Mouse (Mus musculus): ENCODE data around the gene S100a4. TPM values are rescaled to one million over a fixed set of nuclear protein-coding genes. Genes with fewer than 3 reads are reported as not detected.

The S100a4 gene
- polyA plus RNA-seq, 1 experiment from 2014 or later, result 44.0 TPM

DNA sequence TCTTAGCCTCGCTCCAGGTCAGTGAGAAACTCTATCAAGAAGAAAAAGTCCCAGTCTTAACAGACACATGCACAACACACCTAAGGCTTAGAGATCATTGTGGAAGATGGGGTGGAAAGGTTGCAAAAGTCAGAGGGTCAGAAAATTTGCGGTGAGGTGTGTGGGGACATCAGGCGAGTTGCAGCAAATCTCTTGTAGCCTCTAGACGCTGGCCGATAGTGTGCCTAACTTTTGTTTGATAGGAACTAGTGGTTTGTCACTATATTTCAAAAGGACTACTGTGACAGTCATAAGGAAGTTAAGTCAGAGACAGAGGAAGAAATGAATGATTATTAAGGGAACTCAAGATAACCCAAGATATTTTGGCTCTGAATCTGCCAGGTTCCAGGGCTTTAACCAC is 23.8 kb downstream of the S100a4 start:
- DNase-seq (ENCODE audit: low read depth, low spot score) (no peak), ATAC-seq (no peak)
- CTCF ChIA-PET, result interaction anchor here (1.2 to 9.6 kb wide), 9 partner anchors 9 to 137 kb away, joined by 3 to 76 read pairs (median 5); partner anchors contain the start of genes S100a14 and Snapin
- TF ChIP-seq CTCF (IDR thresholded peaks at IDR 0.05), result no peak
- POLR2A ChIA-PET, result interaction anchor here (0.6 to 1.3 kb wide), 4 partner anchors 12 to 152 kb away, joined by 3 to 5 read pairs (median 4); partner anchors contain the start of gene Ilf2
- no peaks in the 10 kb centered on the region for H3K27me3 ChIP-seq
- in situ Hi-C loops (cut with MboI; ENCODE audit: low pct_unique_long_range_greater_than_20kb), result no loop called here

DNA sequence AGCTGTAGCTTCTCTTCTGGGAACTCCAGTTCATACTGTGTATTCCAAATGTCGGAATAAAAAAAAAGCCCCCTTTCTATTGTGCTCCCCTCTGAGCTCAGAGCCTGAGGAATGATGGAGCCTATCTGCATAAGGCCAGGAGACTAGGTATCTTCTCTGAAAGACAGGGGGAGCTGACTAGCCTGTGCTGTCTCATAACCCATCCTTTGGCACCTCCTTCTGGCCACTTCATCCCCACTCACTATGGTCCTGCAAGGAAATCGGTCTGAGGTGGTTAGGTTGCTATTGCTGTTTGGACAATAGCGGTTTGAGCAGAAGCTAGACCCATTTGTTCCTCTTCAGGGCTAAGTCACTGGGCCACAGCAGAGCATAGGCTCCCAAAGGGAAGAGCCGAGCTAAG is 24.2 kb downstream of the S100a4 start:
- no peak for DNase-seq (ENCODE audit: low read depth, low spot score)
- ATAC-seq, result peak; percentile 17
- peak; percentile 62 for TF ChIP-seq CTCF (IDR thresholded peaks at IDR 0.05)
- CTCF ChIA-PET, result interaction anchor here (0.8 to 9.6 kb wide), 11 partner anchors 10 to 137 kb away, joined by 3 to 76 read pairs (median 5); partner anchors contain the start of genes S100a14 and Snapin
- POLR2A ChIA-PET, result interaction anchor here (0.5 to 1.3 kb wide), 8 partner anchors 10 to 152 kb away, joined by 3 to 7 read pairs (median 4); partner anchors contain the start of gene Ilf2
- H3K27me3 ChIP-seq, result no peaks in the 10 kb centered on the region
- in situ Hi-C loops (cut with MboI; ENCODE audit: low pct_unique_long_range_greater_than_20kb), result no loop called here

DNA sequence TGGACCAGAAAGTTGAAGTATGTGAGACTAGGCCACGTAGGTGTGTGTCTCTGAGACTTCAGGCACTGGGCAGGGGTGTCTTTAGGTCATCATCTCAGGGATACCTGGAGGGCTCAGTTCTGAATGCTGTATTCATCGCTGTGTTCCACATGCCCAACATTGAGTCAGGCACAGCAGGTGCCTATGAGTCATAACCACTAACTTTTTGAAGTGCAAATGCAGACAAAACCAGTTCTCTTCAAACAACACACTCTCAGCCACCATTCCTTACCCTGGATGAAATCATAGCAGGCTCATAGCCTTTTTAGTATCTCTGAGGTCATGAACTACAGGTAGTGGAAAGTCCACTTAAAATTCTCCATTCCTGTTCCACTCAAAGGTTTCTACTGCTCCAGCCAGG is 25.7 kb downstream of the S100a4 start:
- H3K27me3 ChIP-seq, result no peaks in the 10 kb centered on the region
- DNase-seq (ENCODE audit: low read depth, low spot score) (peak; percentile 93), ATAC-seq (peak; percentile 82)
- TF ChIP-seq CTCF (IDR thresholded peaks at IDR 0.05), result no peak
- in situ Hi-C loops (cut with MboI; ENCODE audit: low pct_unique_long_range_greater_than_20kb), result no loop called here
- ChIA-PET CTCF (interaction anchor here (1.6 to 9.6 kb wide), 3 partner anchors 11 to 80 kb away, joined by 5 to 76 read pairs (median 7); no protein-coding TSS in a partner anchor), POLR2A (no interaction called here)

DNA sequence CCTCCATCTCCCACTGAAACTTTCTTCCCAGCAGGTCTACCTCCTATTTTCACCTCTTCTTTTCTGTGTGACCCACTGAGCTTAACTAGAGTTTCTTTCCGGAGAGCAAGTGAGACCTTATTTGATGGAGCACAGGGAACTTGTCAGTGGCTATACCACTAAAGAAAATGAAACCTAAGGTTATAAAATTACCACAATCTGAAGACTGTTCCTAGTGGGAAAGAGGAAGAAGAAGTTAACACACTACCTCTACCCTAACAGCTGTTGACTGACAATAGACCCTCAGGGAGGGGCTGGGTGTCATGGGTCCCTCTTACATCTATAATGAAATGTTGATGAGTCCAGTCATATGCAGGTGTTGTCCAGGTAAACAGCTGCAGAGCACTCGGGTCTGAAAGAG is 28.4 kb downstream of the S100a4 start:
- in situ Hi-C loops (cut with MboI; ENCODE audit: low pct_unique_long_range_greater_than_20kb), result no loop called here
- ChIA-PET CTCF (interaction anchor here (1.4 to 9.6 kb wide), 9 partner anchors 7 to 156 kb away, joined by 3 to 76 read pairs (median 7); partner anchors contain the start of genes Ilf2 and S100a7a), POLR2A (no interaction called here)
- ATAC-seq (no peak), DNase-seq (ENCODE audit: low read depth, low spot score) (no peak)
- TF ChIP-seq CTCF (IDR thresholded peaks at IDR 0.05), result no peak
- H3K27me3 ChIP-seq, result no peaks in the 10 kb centered on the region

DNA sequence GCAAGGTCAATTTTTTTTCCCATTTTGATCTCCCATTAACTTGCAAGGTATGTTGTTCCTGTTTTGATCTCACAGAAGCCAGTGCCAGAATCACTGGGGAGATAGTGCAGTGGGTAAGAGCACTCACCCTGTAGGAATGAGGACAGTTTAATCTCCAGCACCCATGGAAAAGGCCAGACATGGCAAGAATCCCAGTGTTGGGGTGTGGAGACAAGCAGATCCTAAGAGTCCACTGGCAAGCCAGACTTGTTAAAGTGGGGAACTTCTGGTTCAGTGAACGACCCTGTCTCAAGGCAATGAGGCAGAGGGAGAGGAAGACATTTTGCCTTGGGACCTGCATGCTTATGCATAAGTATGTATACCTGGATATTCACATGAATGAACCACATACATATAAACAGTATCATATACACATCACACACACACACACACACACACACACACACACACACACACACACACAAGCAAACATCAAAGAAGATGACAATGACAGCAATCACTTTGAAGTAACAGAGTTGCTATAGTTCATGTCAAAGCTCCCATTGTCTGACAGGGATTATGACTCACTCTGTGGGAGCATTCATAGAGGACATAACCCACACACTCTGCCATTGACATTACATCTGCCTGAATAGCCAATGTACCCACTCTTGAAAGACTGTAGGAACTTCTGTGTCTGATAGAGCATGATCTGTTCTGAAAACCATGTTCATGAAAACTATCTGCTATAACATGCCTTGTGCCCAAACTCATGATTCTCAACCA is 35.1 kb downstream of the S100a4 start:
- DNase-seq (ENCODE audit: low read depth, low spot score) (no peak), ATAC-seq (no peak)
- in situ Hi-C loops (cut with MboI; ENCODE audit: low pct_unique_long_range_greater_than_20kb), result no loop called here
- POLR2A ChIA-PET, result no interaction called here
- CTCF ChIA-PET, result interaction anchor here (0.9 to 2.1 kb wide), 8 partner anchors 7 to 137 kb away, joined by 3 to 6 read pairs (median 4); partner anchors contain the start of gene S100a7a
- no peak for TF ChIP-seq CTCF (IDR thresholded peaks at IDR 0.05)
- H3K27me3 ChIP-seq, result no peaks in the 10 kb centered on the region

DNA sequence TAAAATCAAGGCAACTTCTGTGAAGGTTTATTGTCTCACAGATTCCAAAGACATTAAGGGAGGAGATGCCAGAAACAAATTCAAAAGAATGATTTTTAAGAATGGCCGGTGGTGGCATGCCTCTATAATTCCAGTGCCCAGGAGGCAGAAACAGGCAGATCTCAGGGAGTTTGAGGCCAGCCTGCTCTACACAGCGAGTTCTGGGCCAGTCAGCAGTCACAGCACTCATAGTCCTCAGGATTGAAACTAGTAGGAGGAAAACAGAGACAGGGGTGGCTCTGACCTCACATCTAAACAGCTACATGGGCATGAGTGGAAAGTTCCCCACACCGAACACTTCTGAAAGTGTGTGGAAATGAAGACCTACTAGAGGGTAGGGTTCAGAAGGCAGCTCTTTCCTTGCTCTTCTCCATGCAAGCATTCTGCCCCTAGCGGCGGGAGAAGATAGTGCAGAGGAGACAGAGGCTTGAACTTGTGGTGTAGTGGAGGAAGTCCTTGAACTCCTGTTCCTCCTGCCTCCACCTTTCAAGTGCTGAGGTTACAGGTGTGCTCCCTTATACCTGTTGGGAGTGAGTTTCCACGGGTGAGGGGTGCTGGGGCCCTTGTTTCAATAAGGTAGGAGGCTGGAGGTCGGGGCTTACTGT is 36.1 kb downstream of the S100a4 start:
- H3K27me3 ChIP-seq, result no peaks in the 10 kb centered on the region
- DNase-seq (ENCODE audit: low read depth, low spot score) (no peak), ATAC-seq (no peak)
- ChIA-PET CTCF (interaction anchor here (0.9 to 3.6 kb wide), 10 partner anchors 8 to 137 kb away, joined by 3 to 21 read pairs (median 4); partner anchors contain the start of gene S100a7a), POLR2A (interaction anchor here (0.6 kb wide), 1 partner anchor 164 kb away, joined by 5 read pairs; no protein-coding TSS in a partner anchor)
- in situ Hi-C loops (cut with MboI; ENCODE audit: low pct_unique_long_range_greater_than_20kb), result no loop called here
- peak; percentile 78 for TF ChIP-seq CTCF (IDR thresholded peaks at IDR 0.05)

DNA sequence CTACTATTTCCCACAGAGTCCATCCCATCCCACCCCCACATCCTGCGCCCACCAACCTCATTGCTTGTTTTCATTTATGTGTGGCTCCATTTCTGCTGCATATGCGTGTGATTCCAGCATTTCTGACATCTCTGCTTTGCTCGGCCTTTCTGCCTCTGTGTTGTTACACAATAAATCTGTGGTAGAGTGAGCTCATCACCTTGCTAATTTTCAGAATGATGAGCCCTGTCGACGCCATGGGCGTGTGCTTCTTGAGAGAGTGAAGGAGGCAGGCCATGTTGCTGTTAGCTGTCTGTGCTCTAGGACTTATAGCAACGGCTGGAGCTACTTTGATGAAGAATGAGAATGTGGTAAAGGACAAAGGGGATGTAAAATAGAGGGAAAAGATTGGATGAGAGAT is 37.4 kb downstream of the S100a4 start:
- in situ Hi-C loops (cut with MboI; ENCODE audit: low pct_unique_long_range_greater_than_20kb), result no loop called here
- TF ChIP-seq CTCF (IDR thresholded peaks at IDR 0.05), result no peak
- ChIA-PET POLR2A (no interaction called here), CTCF (interaction anchor here (0.8 to 3.9 kb wide), 9 partner anchors 10 to 139 kb away, joined by 3 to 21 read pairs (median 6); partner anchors contain the start of gene S100a7a)
- H3K27me3 ChIP-seq, result no peaks in the 10 kb centered on the region
- ATAC-seq (no peak), DNase-seq (ENCODE audit: low read depth, low spot score) (no peak)

DNA sequence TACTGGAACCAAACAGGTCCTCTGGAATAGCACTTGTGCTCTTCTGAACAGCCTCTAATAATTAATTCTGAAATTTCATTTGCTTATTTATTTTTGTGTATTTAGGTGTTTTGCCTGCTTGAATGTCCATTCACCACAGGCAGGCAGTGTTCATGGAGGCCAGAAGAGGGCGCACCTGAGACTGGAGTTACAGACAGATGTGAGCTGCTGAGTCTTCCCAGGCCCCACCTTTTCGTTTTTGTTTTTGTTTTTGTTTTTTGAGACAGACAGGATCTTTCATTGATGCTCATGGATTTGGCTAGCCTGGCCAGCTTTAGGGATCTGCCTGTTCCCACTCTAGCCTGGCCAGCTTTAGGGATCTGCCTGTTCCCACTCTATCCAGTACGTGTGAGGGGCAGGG is 40.6 kb downstream of the S100a4 start:
- H3K27me3 ChIP-seq, result no peaks in the 10 kb centered on the region
- TF ChIP-seq CTCF (IDR thresholded peaks at IDR 0.05), result peak; percentile 92
- ChIA-PET POLR2A (interaction anchor here (0.8 kb wide), 1 partner anchor 151 kb away, joined by 3 read pairs; no protein-coding TSS in a partner anchor), CTCF (interaction anchor here (0.7 to 1.0 kb wide), 4 partner anchors 9 to 48 kb away, joined by 3 to 8 read pairs (median 6); no protein-coding TSS in a partner anchor)
- in situ Hi-C loops (cut with MboI; ENCODE audit: low pct_unique_long_range_greater_than_20kb), result no loop called here
- no peak for ATAC-seq
- no peak for DNase-seq (ENCODE audit: low read depth, low spot score)

DNA sequence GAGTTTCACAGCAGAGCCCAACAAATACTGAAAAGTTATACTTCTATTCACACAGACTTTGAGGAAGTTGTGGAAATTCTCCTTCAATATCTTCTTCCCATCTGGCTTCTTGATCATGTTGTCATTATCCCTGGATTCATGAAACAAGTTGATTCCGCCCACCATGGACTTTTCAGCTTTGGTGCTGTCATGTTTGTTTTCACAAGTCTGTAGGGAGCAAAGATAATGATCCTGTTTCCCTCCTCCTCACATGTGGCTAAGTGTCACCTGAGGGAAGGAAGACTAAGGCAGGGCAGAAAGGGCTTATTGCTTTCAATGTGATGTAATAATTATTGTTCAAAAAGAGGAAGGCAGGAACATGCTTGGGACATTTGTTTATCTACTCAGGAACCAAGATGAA is 43.7 kb downstream of the S100a4 start:
- ATAC-seq (no peak), DNase-seq (ENCODE audit: low read depth, low spot score) (no peak)
- in situ Hi-C loops (cut with MboI; ENCODE audit: low pct_unique_long_range_greater_than_20kb), result loop anchor here (5.0 kb wide), 2 partner anchors 60 to 230 kb away; no protein-coding TSS in a partner anchor
- CTCF ChIA-PET, result interaction anchor here (1.3 to 1.7 kb wide), 2 partner anchors 8 to 63 kb away, joined by 6 to 8 read pairs; no protein-coding TSS in a partner anchor
- H3K27me3 ChIP-seq, result no peaks in the 10 kb centered on the region
- POLR2A ChIA-PET, result interaction anchor here (0.6 kb wide), 1 partner anchor 139 kb away, joined by 8 read pairs; no protein-coding TSS in a partner anchor
- TF ChIP-seq CTCF (IDR thresholded peaks at IDR 0.05), result no peak

DNA sequence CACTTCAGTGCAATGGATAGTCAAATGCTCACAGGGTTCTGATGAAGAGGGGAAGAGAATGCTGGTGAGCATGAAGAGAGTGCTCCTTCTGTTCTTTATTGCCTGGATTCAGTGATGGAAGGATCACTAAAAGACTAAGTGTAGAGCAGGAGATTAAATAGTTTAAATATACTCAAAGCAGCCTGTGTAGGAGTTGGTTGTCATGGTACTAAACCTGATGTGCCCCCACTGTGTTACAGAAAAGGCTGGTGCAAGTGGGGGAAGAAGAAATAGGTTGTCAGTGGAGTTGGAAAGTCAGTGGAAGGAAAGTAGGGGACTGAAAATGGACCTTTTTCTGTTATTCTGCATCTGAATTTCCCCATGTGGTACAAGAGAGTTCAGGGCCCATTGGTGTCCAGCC is 45.4 kb downstream of the S100a4 start:
- DNase-seq (ENCODE audit: low read depth, low spot score) (no peak), ATAC-seq (no peak)
- in situ Hi-C loops (cut with MboI; ENCODE audit: low pct_unique_long_range_greater_than_20kb), result loop anchor here (5.0 kb wide), 2 partner anchors 62 to 232 kb away; no protein-coding TSS in a partner anchor
- H3K27me3 ChIP-seq, result no peaks in the 10 kb centered on the region
- ChIA-PET POLR2A (interaction anchor here (1.5 kb wide), 1 partner anchor 35 kb away, joined by 3 read pairs; no protein-coding TSS in a partner anchor), CTCF (interaction anchor here (1.7 kb wide), 1 partner anchor 9 kb away, joined by 6 read pairs; no protein-coding TSS in a partner anchor)
- no peak for TF ChIP-seq CTCF (IDR thresholded peaks at IDR 0.05)
